Mouse (Mus musculus): ENCODE data around the gene Gm45713.
A peak's percentile ranks its signal among the peaks of the same experiment; 100 is the strongest.
"Not testable (repeated sequence)": the region's sequence is repeated elsewhere in the genome, so short reads cannot be mapped to it uniquely, and the experiment has no call there.

Gm45713 gene

GRCm38 (mm10) chr7:45124224-45125143 lies 11.5 kb downstream of the Gm45713 start, which contains the start of gene Rps11:
Gene Rps11, minus strand, starts transcription at chr7:45124439.
- DNase-seq (ENCODE audit: low read depth, low spot score) = peak; percentile 100

GRCm38 (mm10) chr7:45123186-45123570 lies 12.9 kb downstream of the Gm45713 start:
- DNase-seq (ENCODE audit: low read depth, low spot score) = no peak

GRCm38 (mm10) chr7:45122561-45123185 lies 13.4 kb downstream of the Gm45713 start:
- DNase-seq (ENCODE audit: low read depth, low spot score) = no peak

- DNase-seq (ENCODE audit: low read depth, low spot score) = no peak
Measured at GRCm38 (mm10) chr7:45121966-45122365, 14.1 kb downstream of the Gm45713 start.

GRCm38 (mm10) chr7:45121404-45121803 lies 14.6 kb downstream of the Gm45713 start:
- DNase-seq (ENCODE audit: low read depth, low spot score) = no peak

- no peak for DNase-seq (ENCODE audit: low read depth, low spot score)
Measured at GRCm38 (mm10) chr7:45119780-45120709, 16.0 kb downstream of the Gm45713 start.

GRCm38 (mm10) chr7:45118336-45118735 lies 17.7 kb downstream of the Gm45713 start:
- no peak for DNase-seq (ENCODE audit: low read depth, low spot score)

- no peak for DNase-seq (ENCODE audit: low read depth, low spot score)
Measured at GRCm38 (mm10) chr7:45117566-45117965, 18.5 kb downstream of the Gm45713 start.

- DNase-seq (ENCODE audit: low read depth, low spot score) = no peak
Measured at GRCm38 (mm10) chr7:45113476-45113875, 22.6 kb downstream of the Gm45713 start.

- no peak for DNase-seq (ENCODE audit: low read depth, low spot score)
Measured at GRCm38 (mm10) chr7:45112529-45112928, 23.5 kb downstream of the Gm45713 start.

- no peak for DNase-seq (ENCODE audit: low read depth, low spot score)
Measured at GRCm38 (mm10) chr7:45111940-45112339, 24.1 kb downstream of the Gm45713 start.

GRCm38 (mm10) chr7:45110089-45110488 lies 25.9 kb downstream of the Gm45713 start:
- not testable (repeated sequence) for DNase-seq (ENCODE audit: low read depth, low spot score)

- DNase-seq (ENCODE audit: low read depth, low spot score) = no peak
Measured at GRCm38 (mm10) chr7:45107052-45107645, 28.9 kb downstream of the Gm45713 start.

GRCm38 (mm10) chr7:45106441-45106840 lies 29.6 kb downstream of the Gm45713 start:
- DNase-seq (ENCODE audit: low read depth, low spot score) = no peak

- no peak for DNase-seq (ENCODE audit: low read depth, low spot score)
Measured at GRCm38 (mm10) chr7:45105491-45105890, 30.5 kb downstream of the Gm45713 start.

- no peak for DNase-seq (ENCODE audit: low read depth, low spot score)
Measured at GRCm38 (mm10) chr7:45104941-45105340, 31.1 kb downstream of the Gm45713 start.

GRCm38 (mm10) chr7:45103652-45104180 lies 32.3 kb downstream of the Gm45713 start, which contains the start of gene Fcgrt:
Gene Fcgrt, minus strand, starts transcription at chr7:45103851.
- DNase-seq (ENCODE audit: low read depth, low spot score) = no peak

- DNase-seq (ENCODE audit: low read depth, low spot score) = no peak
Measured at GRCm38 (mm10) chr7:45102940-45103585, 33.0 kb downstream of the Gm45713 start.

- no peak for DNase-seq (ENCODE audit: low read depth, low spot score)
Measured at GRCm38 (mm10) chr7:45102441-45102840, 33.6 kb downstream of the Gm45713 start.

GRCm38 (mm10) chr7:45100046-45100445 lies 36.0 kb downstream of the Gm45713 start:
- no peak for DNase-seq (ENCODE audit: low read depth, low spot score)
